Mouse (Mus musculus): Measurements from ENCODE around the gene Fbrsl1. TPM values are rescaled to one million over a fixed set of nuclear protein-coding genes. Genes with fewer than 3 reads are reported as not detected.

Fbrsl1 gene
- polyA plus RNA-seq, 1 experiment from 2014 or later, result 21.2 TPM

DNA sequence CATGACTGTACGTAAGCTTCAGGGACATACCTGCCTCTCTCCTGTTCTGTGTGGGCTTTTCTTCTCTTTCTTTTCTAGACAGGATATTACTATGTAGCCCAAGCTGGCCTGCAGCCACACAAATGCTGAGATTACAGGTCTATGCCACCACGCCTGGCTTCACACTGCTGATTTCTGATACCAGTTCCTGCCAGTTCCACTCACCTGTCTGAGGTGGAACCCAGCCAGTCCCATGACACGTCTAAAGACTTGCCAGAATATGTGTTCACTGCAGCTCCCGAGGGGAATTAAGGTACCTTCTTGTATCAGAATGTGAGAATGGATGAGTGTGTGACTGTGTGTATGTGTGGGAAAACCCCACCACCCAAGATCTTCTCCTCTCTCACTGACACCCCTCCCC is 57.7 kb downstream of the Fbrsl1 start:
- H3K36me3 ChIP-seq (ENCODE audit: control insufficient read depth, insufficient read depth, low read length), result no peaks in the 10 kb centered on the region
- peaks cover 9% of the 10 kb centered on the region; the same call in 1 of the 2 replicates for H3K4me1 ChIP-seq (ENCODE audit: control insufficient read depth, insufficient read depth, low read length)
- H3K9me3 ChIP-seq (ENCODE audit: control insufficient read depth, low read length), result no peaks in the 10 kb centered on the region
- no peaks in the 10 kb centered on the region for H3K27me3 ChIP-seq (ENCODE audit: control insufficient read depth, insufficient read depth, low read length)
- no peak for ATAC-seq (ENCODE audit: low read depth)
- no peak overlapping the region for H3K4me2 ChIP-seq (ENCODE audit: low read depth, low read length)
- WGBS, result 92% methylated on average over 4 of the region's 4 CpGs
- H3K27ac ChIP-seq (ENCODE audit: low read depth, low read length), result no peak overlapping the region
- H3K4me3 ChIP-seq (ENCODE audit: low read depth, low read length), result no peak overlapping the region
- no peak overlapping the region for H3K9ac ChIP-seq (replicated peaks; ENCODE audit: low read depth, low read length)

- Histone ChIP-seq H3K9ac (replicated peaks; ENCODE audit: low read depth, low read length) (peak overlapping the region; percentile 71), H3K27me3 (ENCODE audit: control insufficient read depth, insufficient read depth, low read length) (no peaks in the 10 kb centered on the region), H3K27ac (ENCODE audit: low read depth, low read length) (no peak overlapping the region), H3K4me1 (ENCODE audit: control insufficient read depth, insufficient read depth, low read length) (peaks cover 21% of the 10 kb centered on the region; the same call in 1 of the 2 replicates), H3K4me2 (ENCODE audit: low read depth, low read length) (peak overlapping the region; percentile 51), H3K4me3 (ENCODE audit: low read depth, low read length) (peak overlapping the region; percentile 60), H3K9me3 (ENCODE audit: control insufficient read depth, low read length) (no peaks in the 10 kb centered on the region), H3K36me3 (ENCODE audit: control insufficient read depth, insufficient read depth, low read length) (no peaks in the 10 kb centered on the region)
- 21% methylated on average over 8 of the region's 8 CpGs for WGBS
- no peak for ATAC-seq (ENCODE audit: low read depth)
These were observed 61.0 kb downstream of the Fbrsl1 start for GRCm38 (mm10) chr5:110387332-110387731.

- Histone ChIP-seq H3K36me3 (ENCODE audit: control insufficient read depth, insufficient read depth, low read length) (no peaks in the 10 kb centered on the region), H3K9ac (replicated peaks; ENCODE audit: low read depth, low read length) (peak overlapping the region; percentile 71), H3K4me2 (ENCODE audit: low read depth, low read length) (peak overlapping the region; percentile 51), H3K4me3 (ENCODE audit: low read depth, low read length) (peak overlapping the region; percentile 60), H3K27ac (ENCODE audit: low read depth, low read length) (peak overlapping the region; percentile 66), H3K4me1 (ENCODE audit: control insufficient read depth, insufficient read depth, low read length) (peaks cover 21% of the 10 kb centered on the region; the same call in 1 of the 2 replicates), H3K27me3 (ENCODE audit: control insufficient read depth, insufficient read depth, low read length) (no peaks in the 10 kb centered on the region), H3K9me3 (ENCODE audit: control insufficient read depth, low read length) (no peaks in the 10 kb centered on the region)
- peak; percentile 90 for ATAC-seq (ENCODE audit: low read depth)
- WGBS, result under 1% methylated on average over 87 of the region's 90 CpGs
These were observed 61.7 kb downstream of the Fbrsl1 start for GRCm38 (mm10) chr5:110386371-110387330.

DNA sequence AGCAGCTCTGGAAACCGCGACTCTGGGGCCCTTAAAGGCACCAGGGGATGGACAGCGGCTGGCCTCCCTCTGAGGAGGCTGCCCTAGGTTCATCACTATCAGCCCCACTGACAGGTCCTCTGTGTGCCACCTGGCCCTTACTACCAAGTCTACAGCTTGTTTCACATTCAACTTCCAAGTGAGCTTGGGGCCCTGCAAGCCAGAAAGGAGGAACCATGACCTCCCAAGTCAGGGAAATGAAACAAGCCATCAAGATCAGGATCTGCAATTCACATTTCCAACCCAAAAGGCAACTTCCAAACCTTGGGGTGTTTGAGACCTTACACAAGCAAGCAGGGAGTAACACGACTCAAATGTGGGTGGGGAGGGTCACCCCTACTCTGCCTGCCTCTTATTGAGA is 63.0 kb downstream of the Fbrsl1 start:
- H3K4me1 ChIP-seq (ENCODE audit: control insufficient read depth, insufficient read depth, low read length), result peaks cover 21% of the 10 kb centered on the region; the same call in 1 of the 2 replicates
- H3K27me3 ChIP-seq (ENCODE audit: control insufficient read depth, insufficient read depth, low read length), result no peaks in the 10 kb centered on the region
- H3K27ac ChIP-seq (ENCODE audit: low read depth, low read length), result no peak overlapping the region
- H3K4me2 ChIP-seq (ENCODE audit: low read depth, low read length), result peak overlapping the region; percentile 51
- H3K9me3 ChIP-seq (ENCODE audit: control insufficient read depth, low read length), result no peaks in the 10 kb centered on the region
- 0 out of 2 replicates have a peak overlapping the region, but pooled peaks have one; percentile 71 for H3K9ac ChIP-seq (replicated peaks; ENCODE audit: low read depth, low read length)
- ATAC-seq (ENCODE audit: low read depth), result no peak
- H3K4me3 ChIP-seq (ENCODE audit: low read depth, low read length), result peak overlapping the region; percentile 60
- no peaks in the 10 kb centered on the region for H3K36me3 ChIP-seq (ENCODE audit: control insufficient read depth, insufficient read depth, low read length)
- WGBS, result 40% methylated on average over 4 of the region's 4 CpGs

DNA sequence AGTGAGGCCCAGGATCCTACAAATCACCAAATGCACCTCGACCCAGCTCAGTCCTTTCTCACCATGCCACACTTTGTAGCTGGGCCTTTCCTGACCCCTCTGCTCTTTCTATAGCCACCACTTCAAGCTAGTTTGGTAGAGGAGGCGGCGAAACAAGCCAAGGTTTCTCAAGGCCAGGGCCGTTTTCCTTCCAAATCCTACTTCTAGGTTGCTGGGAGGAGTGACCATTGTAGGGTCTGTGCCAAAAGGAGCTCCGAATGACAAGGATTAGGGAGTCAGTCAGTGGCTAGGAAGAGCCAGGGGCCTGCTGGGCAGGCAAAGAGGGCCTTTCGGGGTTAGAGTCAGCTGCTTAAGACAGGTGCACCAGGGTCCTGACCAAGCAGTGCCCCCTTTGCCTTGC is 63.8 kb downstream of the Fbrsl1 start:
- WGBS, result 82% methylated on average over 6 of the region's 6 CpGs
- no peaks in the 10 kb centered on the region for H3K9me3 ChIP-seq (ENCODE audit: control insufficient read depth, low read length)
- no peak for ATAC-seq (ENCODE audit: low read depth)
- H3K4me2 ChIP-seq (ENCODE audit: low read depth, low read length), result peak overlapping the region; percentile 51
- H3K27me3 ChIP-seq (ENCODE audit: control insufficient read depth, insufficient read depth, low read length), result no peaks in the 10 kb centered on the region
- no peak overlapping the region; the same call in 1 of the 2 replicates for H3K4me3 ChIP-seq (ENCODE audit: low read depth, low read length)
- H3K27ac ChIP-seq (ENCODE audit: low read depth, low read length), result no peak overlapping the region
- H3K36me3 ChIP-seq (ENCODE audit: control insufficient read depth, insufficient read depth, low read length), result peaks cover 4% of the 10 kb centered on the region; the same call in 1 of the 2 replicates
- H3K4me1 ChIP-seq (ENCODE audit: control insufficient read depth, insufficient read depth, low read length), result peaks cover 21% of the 10 kb centered on the region; the same call in 1 of the 2 replicates
- H3K9ac ChIP-seq (replicated peaks; ENCODE audit: low read depth, low read length), result no peak overlapping the region

DNA sequence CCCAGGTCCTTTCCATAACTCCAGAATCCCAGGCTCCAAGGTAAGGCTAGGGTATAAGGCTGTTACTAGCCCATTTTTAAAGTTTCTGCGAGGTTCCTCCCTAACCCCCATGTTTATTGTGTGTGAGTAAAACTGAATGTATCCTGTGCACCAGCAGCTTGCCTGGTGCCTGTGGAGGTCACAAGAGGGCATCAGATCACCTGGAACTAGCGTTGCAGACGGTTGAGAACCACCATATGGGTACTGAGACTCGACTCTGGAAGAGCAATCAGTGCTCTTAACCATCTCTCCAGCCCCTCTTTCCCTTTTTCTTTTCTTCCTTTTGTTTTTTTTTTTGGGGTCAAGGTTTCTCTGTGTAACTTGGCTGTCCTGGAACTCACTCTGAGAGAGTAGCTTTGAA is 68.5 kb downstream of the Fbrsl1 start:
- H3K36me3 ChIP-seq (ENCODE audit: control insufficient read depth, insufficient read depth, low read length), result peaks cover 29% of the 10 kb centered on the region
- H3K9me3 ChIP-seq (ENCODE audit: control insufficient read depth, low read length), result no peaks in the 10 kb centered on the region
- no peaks in the 10 kb centered on the region for H3K27me3 ChIP-seq (ENCODE audit: control insufficient read depth, insufficient read depth, low read length)
- H3K4me3 ChIP-seq (ENCODE audit: low read depth, low read length), result no peak overlapping the region
- H3K4me1 ChIP-seq (ENCODE audit: control insufficient read depth, insufficient read depth, low read length), result peaks cover 4% of the 10 kb centered on the region; the same call in 1 of the 2 replicates
- no peak for ATAC-seq (ENCODE audit: low read depth)
- WGBS, result 89% methylated on average over 4 of the region's 4 CpGs
- H3K9ac ChIP-seq (replicated peaks; ENCODE audit: low read depth, low read length), result no peak overlapping the region
- no peak overlapping the region for H3K4me2 ChIP-seq (ENCODE audit: low read depth, low read length)
- H3K27ac ChIP-seq (ENCODE audit: low read depth, low read length), result no peak overlapping the region

DNA sequence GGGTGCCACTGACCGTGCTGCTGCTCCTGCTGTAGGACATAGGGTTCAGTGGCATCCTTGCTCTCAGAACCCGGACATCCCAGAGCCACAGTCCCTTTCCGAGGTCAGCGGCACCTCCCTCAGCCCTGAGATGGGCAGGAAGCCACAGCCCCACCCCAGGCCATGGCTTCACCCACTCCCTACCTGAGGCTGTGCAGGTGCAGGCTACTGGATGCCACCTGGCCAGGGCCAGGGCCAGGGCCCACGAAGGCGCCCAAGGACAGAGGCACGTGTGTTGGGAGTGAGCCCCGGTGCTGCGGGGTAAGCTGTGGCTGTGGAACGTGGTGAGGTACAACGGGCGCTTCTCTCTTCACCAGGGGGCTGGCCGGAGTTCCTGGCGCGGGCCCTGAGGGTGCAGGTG is 69.2 kb downstream of the Fbrsl1 start:
- Histone ChIP-seq H3K27me3 (ENCODE audit: control insufficient read depth, insufficient read depth, low read length) (no peaks in the 10 kb centered on the region), H3K27ac (ENCODE audit: low read depth, low read length) (no peak overlapping the region), H3K9ac (replicated peaks; ENCODE audit: low read depth, low read length) (no peak overlapping the region), H3K4me1 (ENCODE audit: control insufficient read depth, insufficient read depth, low read length) (no peaks in the 10 kb centered on the region), H3K9me3 (ENCODE audit: control insufficient read depth, low read length) (no peaks in the 10 kb centered on the region), H3K36me3 (ENCODE audit: control insufficient read depth, insufficient read depth, low read length) (peaks cover 34% of the 10 kb centered on the region), H3K4me3 (ENCODE audit: low read depth, low read length) (no peak overlapping the region), H3K4me2 (ENCODE audit: low read depth, low read length) (no peak overlapping the region)
- WGBS, result 90% methylated on average over 15 of the region's 15 CpGs
- no peak for ATAC-seq (ENCODE audit: low read depth)

- no peaks in the 10 kb centered on the region for H3K4me1 ChIP-seq (ENCODE audit: control insufficient read depth, insufficient read depth, low read length)
- 24% methylated on average over 20 of the region's 20 CpGs for WGBS
- no peak overlapping the region for H3K9ac ChIP-seq (replicated peaks; ENCODE audit: low read depth, low read length)
- no peak overlapping the region for H3K27ac ChIP-seq (ENCODE audit: low read depth, low read length)
- peaks cover 34% of the 10 kb centered on the region for H3K36me3 ChIP-seq (ENCODE audit: control insufficient read depth, insufficient read depth, low read length)
- H3K4me3 ChIP-seq (ENCODE audit: low read depth, low read length), result no peak overlapping the region
- peak; percentile 28; the same call in 1 of the 2 replicates for ATAC-seq (ENCODE audit: low read depth)
- no peaks in the 10 kb centered on the region for H3K27me3 ChIP-seq (ENCODE audit: control insufficient read depth, insufficient read depth, low read length)
- no peaks in the 10 kb centered on the region for H3K9me3 ChIP-seq (ENCODE audit: control insufficient read depth, low read length)
- no peak overlapping the region for H3K4me2 ChIP-seq (ENCODE audit: low read depth, low read length)
These were observed 70.1 kb downstream of the Fbrsl1 start for GRCm38 (mm10) chr5:110378181-110378583.

DNA sequence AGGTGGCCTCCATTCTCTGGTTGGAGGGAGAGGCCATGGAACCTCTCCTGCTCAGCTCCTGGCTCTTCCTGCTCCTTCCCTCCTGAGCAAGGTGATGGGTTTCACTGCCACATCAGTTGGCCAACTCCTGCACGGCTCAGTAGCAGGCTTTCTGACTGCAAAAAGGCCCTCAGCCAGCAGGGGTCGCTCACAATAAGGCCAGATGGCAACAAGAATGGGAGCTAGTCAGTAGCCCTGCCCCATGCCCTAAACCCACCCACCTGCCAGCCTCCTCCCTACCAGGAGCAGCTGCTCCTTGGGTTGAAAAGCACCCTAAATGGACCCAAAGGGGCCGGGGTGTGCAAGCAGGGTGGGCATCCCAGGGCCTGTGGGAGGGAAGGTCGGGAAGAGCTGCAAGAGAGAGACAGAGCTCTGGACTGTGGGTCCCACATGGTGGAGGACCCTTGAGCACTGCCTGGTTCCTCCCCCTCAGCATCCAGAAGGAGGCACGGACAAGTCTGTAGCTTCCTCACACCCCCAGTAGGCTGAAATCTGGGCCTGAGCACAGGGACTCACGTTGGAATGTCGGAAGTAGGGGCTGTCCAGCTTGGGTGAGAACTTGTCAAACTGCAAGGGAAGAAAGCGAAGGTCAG is 71.4 kb downstream of the Fbrsl1 start:
- Histone ChIP-seq H3K4me3 (ENCODE audit: low read depth, low read length) (no peak overlapping the region), H3K4me2 (ENCODE audit: low read depth, low read length) (no peak overlapping the region), H3K4me1 (ENCODE audit: control insufficient read depth, insufficient read depth, low read length) (no peaks in the 10 kb centered on the region), H3K9me3 (ENCODE audit: control insufficient read depth, low read length) (no peaks in the 10 kb centered on the region), H3K27ac (ENCODE audit: low read depth, low read length) (no peak overlapping the region), H3K9ac (replicated peaks; ENCODE audit: low read depth, low read length) (no peak overlapping the region), H3K36me3 (ENCODE audit: control insufficient read depth, insufficient read depth, low read length) (peaks cover 34% of the 10 kb centered on the region), H3K27me3 (ENCODE audit: control insufficient read depth, insufficient read depth, low read length) (no peaks in the 10 kb centered on the region)
- peak; percentile 62; the same call in 1 of the 2 replicates for ATAC-seq (ENCODE audit: low read depth)
- 57% methylated on average over 8 of the region's 8 CpGs for WGBS

All from neural tube, embryonic 14.5 days (tissue).